In the genomic region with DNA sequence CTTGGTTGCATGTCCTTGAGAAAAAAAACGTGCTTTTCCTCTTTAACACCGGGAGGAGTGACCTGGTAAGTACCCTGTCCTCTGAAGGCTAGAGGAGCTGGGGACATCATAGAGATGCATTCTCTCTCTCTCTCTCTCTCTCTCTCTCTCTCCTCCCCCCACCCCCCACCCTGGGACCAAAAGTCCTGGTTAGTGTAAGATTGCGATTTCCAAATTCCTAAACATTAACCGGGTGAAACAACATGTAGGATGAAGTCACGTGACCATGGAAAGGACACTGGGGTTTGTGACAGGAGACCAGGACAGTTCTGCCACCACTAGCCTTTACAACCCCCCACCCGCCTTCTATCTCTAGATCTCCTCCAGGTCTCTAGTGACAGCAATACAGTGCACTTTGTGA, we compare ENCODE assay signal across 10 mouse cellular contexts. TPM values are rescaled to one million over a fixed set of nuclear protein-coding genes. Genes with fewer than 3 reads are reported as not detected.
DNase-seq lines count a peak whose midpoint lies in the region; ATAC-seq and TF ChIP-seq lines count a peak whose summit lies in the region.
"Had no signal": no experiment of that assay in that cellular context is flagged by ENCODE, and none has a peak within 500 bp of the region (broad histone marks: within the 10 kb centered on the region; RNA-seq: fewer than 3 reads in every experiment).

No protein-coding gene starts in this region.

- TF ChIP-seq CTCF in intestine, postnatal 0 days (IDR thresholded peaks at IDR 0.05; ENCODE audit: low read depth) = no peak

- no peak for DNase-seq in kidney, postnatal 4 days
- DNase-seq in embryonic facial prominence, embryonic 10.5 days (ENCODE audit: low spot score) = no peak
- DNase-seq in liver, embryonic 11.5 days (ENCODE audit: low spot score) = no peak
- DNase-seq: cerebellum, adult 18-20 months had no signal

- no peak overlapping the region for H3K27ac ChIP-seq in kidney, embryonic 14.5 days (ENCODE audit: low read depth, low read length)
- H3K27ac ChIP-seq in embryonic facial prominence, embryonic 10.5 days (replicated peaks) = no peak overlapping the region
- no peak overlapping the region for H3K27ac ChIP-seq in liver, embryonic 11.5 days (ENCODE audit: low read depth, low read length)
- H3K27ac ChIP-seq in midbrain, embryonic 16.5 days (ENCODE audit: low read length) = no peak overlapping the region
- no peak overlapping the region for H3K27ac ChIP-seq in intestine, postnatal 0 days (ENCODE audit: low read depth, low read length)
- H3K27ac ChIP-seq: limb, embryonic 15.5 days had no signal

- H3K27me3 ChIP-seq in kidney, embryonic 14.5 days (ENCODE audit: control insufficient read depth, insufficient read depth, low read length) = 0 out of 2 replicates have a peak, but pooled peaks cover 3% of the 10 kb centered on the region
- peaks cover 12% of the 10 kb centered on the region; the same call in 1 of the 2 replicates for H3K27me3 ChIP-seq in embryonic facial prominence, embryonic 10.5 days (replicated peaks; ENCODE audit: low read depth, poor library complexity, severe bottlenecking)
- H3K27me3 ChIP-seq in liver, embryonic 11.5 days (replicated peaks; ENCODE audit: control insufficient read depth, insufficient read depth, low read length) = no peaks in the 10 kb centered on the region; the same call in 1 of the 2 replicates
- H3K27me3 ChIP-seq in midbrain, embryonic 16.5 days (ENCODE audit: control insufficient read depth, insufficient read depth, low read depth, low read length) = no peaks in the 10 kb centered on the region
- H3K27me3 ChIP-seq in intestine, postnatal 0 days (replicated peaks; ENCODE audit: control insufficient read depth, insufficient read depth, low read length) = 0 out of 2 replicates have a peak, but pooled peaks cover 11% of the 10 kb centered on the region

- 0 out of 2 replicates have a peak overlapping the region, but pooled peaks have one; percentile 6 for H3K4me3 ChIP-seq in kidney, embryonic 14.5 days (ENCODE audit: low read length)
- H3K4me3 ChIP-seq in embryonic facial prominence, embryonic 10.5 days = peak overlapping the region; percentile 28; the same call in 1 of the 2 replicates
- H3K4me3 ChIP-seq in liver, embryonic 11.5 days (ENCODE audit: low read depth, low read length) = no peak overlapping the region
- H3K4me3 ChIP-seq in midbrain, embryonic 16.5 days (ENCODE audit: low read depth, low read length) = no peak overlapping the region; the same call in 1 of the 2 replicates
- H3K4me3 ChIP-seq in intestine, postnatal 0 days (ENCODE audit: low read depth, low read length) = no peak overlapping the region
- H3K4me3 ChIP-seq: limb, embryonic 15.5 days had no signal

- peak overlapping the region; percentile 4 for H3K4me2 ChIP-seq in kidney, embryonic 14.5 days (replicated peaks; ENCODE audit: low read depth, low read length)
- peak overlapping the region; percentile 51 for H3K4me2 ChIP-seq in liver, embryonic 11.5 days
- peak overlapping the region; percentile 24; the same call in 1 of the 2 replicates for H3K4me2 ChIP-seq in midbrain, embryonic 16.5 days (ENCODE audit: low read length)
- H3K4me2 ChIP-seq in intestine, postnatal 0 days (replicated peaks; ENCODE audit: low read depth) = no peak overlapping the region
- H3K4me2 ChIP-seq: limb, embryonic 15.5 days had no signal

- no peaks in the 10 kb centered on the region for H3K4me1 ChIP-seq in kidney, embryonic 14.5 days (ENCODE audit: control insufficient read depth, insufficient read depth, low read length)
- peaks cover 30% of the 10 kb centered on the region for H3K4me1 ChIP-seq in embryonic facial prominence, embryonic 10.5 days
- no peaks in the 10 kb centered on the region; the same call in none of the 2 replicates for H3K4me1 ChIP-seq in liver, embryonic 11.5 days (replicated peaks; ENCODE audit: control insufficient read depth, insufficient read depth, low read length)
- H3K4me1 ChIP-seq in midbrain, embryonic 16.5 days (ENCODE audit: control insufficient read depth, insufficient read depth, low read length) = peaks cover 22% of the 10 kb centered on the region
- no peaks in the 10 kb centered on the region for H3K4me1 ChIP-seq in intestine, postnatal 0 days (replicated peaks; ENCODE audit: control insufficient read depth, insufficient read depth, low read length)
- H3K4me1 ChIP-seq: limb, embryonic 15.5 days had no signal

- ATAC-seq in kidney, embryonic 14.5 days (ENCODE audit: low FRiP score, low TSS enrichment) = no peak
- ATAC-seq in liver, embryonic 11.5 days (replicated peaks; ENCODE audit: low FRiP score) = no peak; the same call in 1 of the 2 replicates
- ATAC-seq in midbrain, embryonic 16.5 days = no peak
- no peak for ATAC-seq in inflammation-experienced regulatory T-cells, adult 6 months
- no peak for ATAC-seq in intestine, postnatal 0 days
- ATAC-seq: intestine, embryonic 16.5 days had no signal

- no peaks in the 10 kb centered on the region for H3K9me3 ChIP-seq in kidney, embryonic 14.5 days (ENCODE audit: control insufficient read depth, low read length)
- H3K9me3 ChIP-seq in embryonic facial prominence, embryonic 10.5 days = no peaks in the 10 kb centered on the region
- no peaks in the 10 kb centered on the region for H3K9me3 ChIP-seq in liver, embryonic 11.5 days (ENCODE audit: control insufficient read depth, low read length)
- H3K9me3 ChIP-seq in midbrain, embryonic 16.5 days (replicated peaks; ENCODE audit: control insufficient read depth, low read length, poor library complexity, severe bottlenecking) = no peaks in the 10 kb centered on the region
- H3K9me3 ChIP-seq in intestine, postnatal 0 days (ENCODE audit: control insufficient read depth) = no peaks in the 10 kb centered on the region
- H3K9me3 ChIP-seq: limb, embryonic 15.5 days had no signal

- H3K9ac ChIP-seq in kidney, embryonic 14.5 days (ENCODE audit: low read depth, low read length) = no peak overlapping the region
- H3K9ac ChIP-seq in liver, embryonic 11.5 days (ENCODE audit: low read depth, low read length) = no peak overlapping the region
- H3K9ac ChIP-seq in midbrain, embryonic 16.5 days (ENCODE audit: low read depth, low read length) = no peak overlapping the region
- H3K9ac ChIP-seq in intestine, postnatal 0 days (ENCODE audit: low read depth, low read length) = no peak overlapping the region
- H3K9ac ChIP-seq: limb, embryonic 15.5 days had no signal

- WGBS in kidney, embryonic 14.5 days = 3% methylated on average over 6 of the region's 6 CpGs
- WGBS in embryonic facial prominence, embryonic 10.5 days = 13% methylated on average over 6 of the region's 6 CpGs
- WGBS in liver, embryonic 11.5 days = 8% methylated on average over 6 of the region's 6 CpGs
- WGBS in midbrain, embryonic 16.5 days = 11% methylated on average over 6 of the region's 6 CpGs
- 6% methylated on average over 6 of the region's 6 CpGs for WGBS in intestine, postnatal 0 days

- H3K36me3 ChIP-seq in kidney, embryonic 14.5 days (ENCODE audit: control insufficient read depth, insufficient read depth, low read length) = no peaks in the 10 kb centered on the region
- no peaks in the 10 kb centered on the region for H3K36me3 ChIP-seq in embryonic facial prominence, embryonic 10.5 days (replicated peaks)
- H3K36me3 ChIP-seq in liver, embryonic 11.5 days (ENCODE audit: control insufficient read depth, insufficient read depth, low read length) = no peaks in the 10 kb centered on the region
- no peaks in the 10 kb centered on the region for H3K36me3 ChIP-seq in midbrain, embryonic 16.5 days (ENCODE audit: control insufficient read depth, insufficient read depth, low read length)
- H3K36me3 ChIP-seq in intestine, postnatal 0 days (ENCODE audit: control insufficient read depth, insufficient read depth) = no peaks in the 10 kb centered on the region
- H3K36me3 ChIP-seq: limb, embryonic 15.5 days had no signal

RNA-seq across cellular contexts. Expression of a gene that starts 19.6 kb away (rescaled TPM):
- 25.8 and 41.0 TPM in 2 replicates for polyA plus RNA-seq in kidney, embryonic 14.5 days (2014; fragmentation: Nextera tagmentation; extraction: Ambion mirVana)
- 34.1 and 34.8 TPM in 2 replicates for polyA plus RNA-seq in embryonic facial prominence, embryonic 10.5 days (2016; fragmentation: Nextera tagmentation; extraction: Ambion mirVana)
- polyA plus RNA-seq in liver, embryonic 11.5 days (2014; fragmentation: Nextera tagmentation; extraction: Ambion mirVana) = 20.2 and 24.0 TPM in 2 replicates
- polyA plus RNA-seq in midbrain, embryonic 16.5 days (2015; fragmentation: Nextera tagmentation; extraction: Ambion mirVana) = 30.3 and 38.5 TPM in 2 replicates
- polyA plus RNA-seq in inflammation-experienced regulatory T-cells, adult 6 months (2017; shearing (Covaris generic)) = 10 to 100 TPM; 23.1 to 29.5 (median 27.6) TPM
- polyA plus RNA-seq in intestine, postnatal 0 days (2015; fragmentation: Nextera tagmentation; extraction: Ambion mirVana) = 6.0 and 6.5 TPM in 2 replicates

RNA-seq across cellular contexts. Expression of a gene that starts 47.5 kb away (rescaled TPM):
- polyA plus RNA-seq in kidney, embryonic 14.5 days (2014; fragmentation: Nextera tagmentation; extraction: Ambion mirVana) = 41.6 and 52.6 TPM in 2 replicates
- 66.7 and 73.3 TPM in 2 replicates for polyA plus RNA-seq in embryonic facial prominence, embryonic 10.5 days (2016; fragmentation: Nextera tagmentation; extraction: Ambion mirVana)
- polyA plus RNA-seq in liver, embryonic 11.5 days (2014; fragmentation: Nextera tagmentation; extraction: Ambion mirVana) = 36.0 and 42.7 TPM in 2 replicates
- polyA plus RNA-seq in midbrain, embryonic 16.5 days (2015; fragmentation: Nextera tagmentation; extraction: Ambion mirVana) = 4.0 and 5.7 TPM in 2 replicates
- polyA plus RNA-seq in inflammation-experienced regulatory T-cells, adult 6 months (2017; shearing (Covaris generic)) = 10 to 100 TPM in 1 of 3 experiments, 1 to 10 TPM in 2; 4.9 to 33.1 (median 5.2) TPM
- 8.0 and 9.2 TPM in 2 replicates for polyA plus RNA-seq in intestine, postnatal 0 days (2015; fragmentation: Nextera tagmentation; extraction: Ambion mirVana)

Comparison
In these comparisons a context has a peak if more than half of its experiments do, and no peak if none do; other contexts are left out.
1. H3K4me3 ChIP-seq: peak in kidney, embryonic 14.5 days (single experiment) and embryonic facial prominence, embryonic 10.5 days (single experiment); none in liver, embryonic 11.5 days (single experiment), midbrain, embryonic 16.5 days (single experiment) and intestine, postnatal 0 days (single experiment).